Mouse (Mus musculus) hindbrain, embryonic 13.5 days (tissue): Measurements from ENCODE around the gene Reg3d. TPM values are rescaled to one million over a fixed set of nuclear protein-coding genes. Genes with fewer than 3 reads are reported as not detected.

Experiments used
- polyA plus RNA-seq: library from polyadenylated mRNA; unstranded; fragments of >200 nt; fragmentation: Nextera tagmentation; extraction: Ambion mirVana; gene quantifications from 2 replicates; pipeline ENCODE4 v1.2.1, GENCODE M21; 2015

Reg3d gene
- polyA plus RNA-seq, 1 experiment from 2014 or later: not detected

Other genes with a start within 250 kb of the Reg3d start
- gene Reg3b, start 8.2 kb downstream of the Reg3d start, polyA plus RNA-seq: 0.44 TPM in 1 of 2 replicates, not detected in the other
- not detected in 2 replicates for gene Reg3a, start 1.8 kb upstream of the Reg3d start, polyA plus RNA-seq
- not detected in 2 replicates for gene Reg2, start 16.8 kb upstream of the Reg3d start, polyA plus RNA-seq
- gene Reg1, start 43.8 kb upstream of the Reg3d start, polyA plus RNA-seq: not detected in 2 replicates
- not detected in 2 replicates for gene Reg3g, start 90.0 kb upstream of the Reg3d start, polyA plus RNA-seq